Mouse (Mus musculus) hindbrain, embryonic 12.5 days (tissue): ENCODE data around the gene Cgrrf1. TPM values are rescaled to one million over a fixed set of nuclear protein-coding genes. Genes with fewer than 3 reads are reported as not detected.

Experiments
- polyA plus RNA-seq: library from polyadenylated mRNA; unstranded; fragments of >200 nt; fragmentation: Nextera tagmentation; extraction: Ambion mirVana; gene quantifications from 2 replicates; pipeline ENCODE4 v1.2.1, GENCODE M21; 2016

Cgrrf1 gene
- polyA plus RNA-seq, 1 experiment from 2014 or later = 26.4 TPM

Other genes starting within 250 kb of the Cgrrf1 start
- gene Cdkn3, start 71.6 kb upstream of the Cgrrf1 start, polyA plus RNA-seq = 27.9 and 29.9 TPM in 2 replicates
- gene Cnih1, start 43.7 kb upstream of the Cgrrf1 start, polyA plus RNA-seq = 174 and 188 TPM in 2 replicates
- 102 and 111 TPM in 2 replicates for gene Gmfb, start 9.9 kb upstream of the Cgrrf1 start, polyA plus RNA-seq
- 6.7 and 7.0 TPM in 2 replicates for gene Samd4, start 50.7 kb downstream of the Cgrrf1 start, polyA plus RNA-seq